Mouse (Mus musculus) liver, adult 2 months (tissue): ENCODE measurements around the gene Fat2.

ENCODE experiments used
- CTCF ChIP-seq: fragments of 200-500 bp; IDR thresholded peaks from 2 replicates; pipeline ENCODE4 v1.5.1; 2011; ENCODE audit warnings: low read depth, low read length, control low read depth
- POLR2A ChIP-seq: fragments of 200-500 bp; IDR thresholded peaks from 2 replicates; pipeline ENCODE4 v1.6.1; 2011; ENCODE audit warnings: low read length, control low read depth; ENCODE audit not compliant: insufficient read depth; ENCODE audit errors: extremely low read depth

- no peak for TF ChIP-seq POLR2A
- TF ChIP-seq CTCF, result no peak
Measured at GRCm38 (mm10) chr11:55326211-55326610, 10.2 kb downstream of the Fat2 start.
